Mouse (Mus musculus) gastrocnemius, adult 18-20 months (tissue): Measurements from ENCODE around the gene Zzz3. TPM values are rescaled to one million over a fixed set of nuclear protein-coding genes. Genes with fewer than 3 reads are reported as not detected.

Experiments used
- DNase-seq: peaks from one replicate; pipeline ENCODE4 v3.0.0; 2021; ENCODE audit warnings: low spot score
- total RNA-seq, 2 experiments: library from RNA; stranded (reverse); gene quantifications; 2 replicates each; pipeline ENCODE4 v1.2.3; 2021

Zzz3 gene
- total RNA-seq, 2 experiments from 2014 or later, result 13.4 to 16.5 TPM

GRCm38 (mm10) chr3:152465338-152465737 is 70.1 kb downstream of the Zzz3 start:
- no peak for DNase-seq

- DNase-seq, result no peak
Measured at GRCm38 (mm10) chr3:152466849-152467248, 71.6 kb downstream of the Zzz3 start.

- no peak for DNase-seq
Measured at GRCm38 (mm10) chr3:152467312-152467711, 72.0 kb downstream of the Zzz3 start.

GRCm38 (mm10) chr3:152468032-152468431 is 72.8 kb downstream of the Zzz3 start:
- DNase-seq, result no peak

DNA sequence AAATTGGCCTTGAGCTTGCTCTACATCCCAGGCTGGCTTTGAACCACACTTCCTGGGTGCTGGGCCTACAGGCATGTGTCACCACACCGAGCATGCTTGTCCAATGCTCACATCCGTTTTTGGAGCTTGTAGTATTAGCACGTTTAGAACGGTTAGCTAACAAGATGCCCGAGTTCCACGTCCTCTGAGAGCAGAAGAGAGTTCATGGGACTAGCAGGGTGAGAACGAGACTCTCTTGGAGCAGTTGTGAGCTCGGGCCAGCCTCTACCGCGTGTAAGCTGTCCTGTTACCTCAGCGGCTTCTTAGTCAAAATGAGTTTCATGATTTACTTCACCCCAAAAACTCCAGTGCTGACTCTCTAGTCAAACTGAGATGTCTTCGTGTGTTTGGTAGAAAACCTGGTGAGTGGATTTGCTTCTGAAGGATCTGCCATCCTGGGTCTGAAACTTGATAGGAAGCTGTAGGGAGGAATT is 73.3 kb downstream of the Zzz3 start:
- no peak for DNase-seq

DNA sequence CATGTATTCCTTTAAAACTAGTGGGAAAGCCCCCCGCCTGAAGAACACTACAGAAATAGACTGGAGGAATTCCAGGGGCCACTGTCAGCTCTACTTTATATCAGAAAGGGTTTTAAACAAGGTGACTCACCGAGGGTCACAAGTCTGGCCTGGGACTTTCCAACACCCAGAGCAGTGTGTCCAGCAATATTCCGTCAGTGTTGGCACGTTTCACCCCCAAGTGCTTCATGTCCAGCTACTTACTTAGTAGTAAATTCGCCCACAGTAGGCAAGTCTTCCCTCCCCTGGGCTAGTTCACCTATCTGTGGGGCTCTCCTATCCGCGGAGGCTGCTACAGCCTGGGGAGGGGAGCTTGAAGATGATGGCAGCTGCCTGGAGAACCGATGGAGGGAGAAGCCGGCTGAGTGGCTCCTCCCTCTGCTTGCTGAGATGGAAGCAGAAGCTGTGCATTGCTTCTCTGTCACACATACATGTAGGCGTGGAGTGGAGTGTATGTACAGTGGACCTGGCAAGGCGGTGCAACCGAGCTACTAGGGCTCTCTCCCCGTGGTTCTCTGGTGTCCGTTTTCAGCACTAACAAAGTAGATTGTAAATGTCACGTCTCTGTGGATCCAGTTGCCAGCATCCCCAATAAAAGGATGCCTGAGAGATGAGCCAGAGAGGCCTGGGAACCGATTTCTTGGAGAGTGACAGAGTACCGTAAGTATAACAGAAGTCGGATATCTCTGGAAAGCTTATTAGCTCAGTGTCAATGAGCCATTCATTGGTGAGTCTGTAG is 74.3 kb downstream of the Zzz3 start:
- no peak for DNase-seq

- no peak for DNase-seq
Measured at GRCm38 (mm10) chr3:152470347-152470746, 75.1 kb downstream of the Zzz3 start.

DNA sequence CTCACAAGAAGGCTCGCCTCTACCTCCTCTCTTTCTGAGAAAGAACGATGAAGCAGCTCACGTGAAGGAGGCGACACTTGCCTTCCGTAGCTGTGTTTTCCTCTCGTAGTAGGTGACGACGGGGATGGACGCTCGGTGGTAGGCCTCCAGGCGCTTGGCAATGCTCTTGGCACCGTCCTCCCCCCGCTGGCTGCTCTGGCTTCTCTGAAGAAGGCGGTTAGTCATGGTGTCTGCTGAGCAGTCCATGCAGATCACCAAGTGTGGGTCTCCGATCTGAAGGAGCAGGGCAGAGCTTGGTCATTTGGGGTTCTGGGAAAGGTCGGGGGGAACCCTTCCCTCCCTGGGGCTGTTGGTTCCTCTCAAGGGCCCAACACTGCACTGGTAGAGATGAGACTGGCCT is 77.4 kb downstream of the Zzz3 start:
- no peak for DNase-seq

GRCm38 (mm10) chr3:152474582-152475277 is 79.5 kb downstream of the Zzz3 start:
- peak; percentile 61 for DNase-seq

GRCm38 (mm10) chr3:152475278-152475669 is 80.0 kb downstream of the Zzz3 start:
- no peak for DNase-seq

DNA sequence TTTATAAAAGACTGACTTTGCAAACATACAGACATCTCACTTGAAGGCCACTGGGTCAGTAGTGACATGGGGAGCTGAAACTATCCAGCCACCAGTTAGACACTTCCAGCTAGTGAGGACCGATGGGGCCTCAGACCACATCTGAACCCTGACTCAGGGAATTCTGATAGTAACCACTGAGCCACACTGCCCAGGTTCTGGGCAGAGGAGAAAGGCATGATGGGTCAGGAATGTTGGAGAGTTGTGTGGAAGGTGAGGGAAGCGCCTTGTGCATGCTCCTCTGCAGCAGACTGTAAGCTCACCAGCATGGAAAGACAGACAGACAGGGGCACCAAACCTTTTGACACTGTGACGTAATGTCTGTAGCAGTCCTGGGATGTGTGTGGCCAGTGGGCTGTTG is 80.6 kb downstream of the Zzz3 start:
- no peak for DNase-seq

- DNase-seq, result peak; percentile 73
Measured at GRCm38 (mm10) chr3:152477796-152478527, 82.7 kb downstream of the Zzz3 start.

- peak; percentile 57 for DNase-seq
Measured at GRCm38 (mm10) chr3:152478599-152479435, 83.5 kb downstream of the Zzz3 start.

GRCm38 (mm10) chr3:152480336-152480735 is 85.1 kb downstream of the Zzz3 start:
- DNase-seq, result no peak

DNA sequence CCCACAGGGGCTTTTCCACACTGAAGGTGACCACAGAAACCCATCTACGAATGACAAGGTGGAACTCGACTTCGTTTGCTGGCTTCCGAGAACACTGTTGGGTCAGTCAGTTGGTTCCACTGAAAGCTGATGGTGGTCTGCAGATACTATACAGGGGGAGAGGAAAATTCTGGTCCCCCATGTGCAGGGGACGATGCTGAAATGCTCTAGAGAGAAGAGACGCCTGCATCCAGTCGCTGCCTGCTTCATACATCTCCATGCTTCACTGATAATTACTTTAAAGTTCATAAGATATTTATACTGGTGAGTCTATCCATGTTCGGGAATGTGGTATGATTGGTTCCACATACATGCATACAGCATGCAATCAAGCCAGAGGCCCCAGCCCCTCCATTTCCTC is 86.9 kb downstream of the Zzz3 start:
- DNase-seq, result no peak

DNA sequence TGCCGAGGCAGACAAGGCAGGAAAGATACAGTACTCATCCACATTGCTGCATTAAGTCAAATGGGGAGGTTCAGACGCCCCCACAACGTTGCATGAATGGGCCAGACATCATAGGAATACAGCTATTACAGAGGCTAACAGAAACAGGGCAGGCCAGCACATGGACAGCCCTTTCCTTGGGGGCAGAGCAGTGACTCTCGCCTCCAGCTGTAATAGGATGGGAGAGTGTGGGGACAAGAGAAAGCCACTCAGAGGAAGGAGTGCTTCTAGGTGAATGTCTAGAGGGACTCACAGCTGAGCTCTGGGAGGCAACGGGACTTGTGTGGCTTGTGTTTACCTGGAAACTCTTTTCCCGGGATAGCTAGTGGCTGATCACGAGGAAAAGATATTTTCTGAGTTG is 88.5 kb downstream of the Zzz3 start:
- DNase-seq, result no peak

DNA sequence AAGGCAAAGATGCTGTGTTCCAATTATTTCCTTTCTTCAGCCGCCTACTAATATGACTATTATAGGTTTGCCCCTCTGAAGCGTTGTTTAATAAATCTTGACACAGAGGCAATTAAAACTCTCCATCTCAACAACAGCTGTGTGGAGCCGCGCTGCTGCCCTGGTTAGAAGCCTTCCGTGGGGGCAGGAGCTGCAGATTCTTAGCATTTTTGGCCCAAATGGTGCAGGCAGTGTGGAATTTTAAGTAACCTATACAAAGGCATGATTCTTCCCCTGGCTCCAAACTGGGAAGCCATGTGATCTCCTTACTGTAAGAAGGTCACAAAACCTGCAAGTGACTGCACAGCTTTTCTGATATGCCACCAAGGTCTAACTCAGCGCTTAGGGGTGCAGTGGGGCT is 88.9 kb downstream of the Zzz3 start:
- DNase-seq, result no peak

- DNase-seq, result no peak
Measured at GRCm38 (mm10) chr3:152488964-152489363, 93.7 kb downstream of the Zzz3 start.

DNA sequence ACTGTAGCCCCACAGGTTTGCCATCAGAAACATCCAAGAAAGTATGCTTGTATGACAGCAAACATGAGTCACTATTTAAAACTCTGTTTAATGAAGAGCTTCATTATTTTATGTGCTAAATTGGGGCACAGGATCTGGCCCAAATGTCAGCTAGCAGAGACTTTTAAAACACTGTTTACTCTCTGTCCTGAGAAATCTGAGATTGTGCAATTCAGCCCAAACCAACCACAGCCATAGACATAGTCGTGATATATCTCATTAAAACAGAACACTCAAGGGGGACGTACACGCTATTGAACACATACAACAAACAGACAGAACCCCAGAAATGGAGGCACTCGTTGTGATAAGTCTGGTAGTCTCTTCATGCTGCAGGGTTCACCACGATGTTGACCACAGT is 95.2 kb downstream of the Zzz3 start:
- DNase-seq, result no peak

DNA sequence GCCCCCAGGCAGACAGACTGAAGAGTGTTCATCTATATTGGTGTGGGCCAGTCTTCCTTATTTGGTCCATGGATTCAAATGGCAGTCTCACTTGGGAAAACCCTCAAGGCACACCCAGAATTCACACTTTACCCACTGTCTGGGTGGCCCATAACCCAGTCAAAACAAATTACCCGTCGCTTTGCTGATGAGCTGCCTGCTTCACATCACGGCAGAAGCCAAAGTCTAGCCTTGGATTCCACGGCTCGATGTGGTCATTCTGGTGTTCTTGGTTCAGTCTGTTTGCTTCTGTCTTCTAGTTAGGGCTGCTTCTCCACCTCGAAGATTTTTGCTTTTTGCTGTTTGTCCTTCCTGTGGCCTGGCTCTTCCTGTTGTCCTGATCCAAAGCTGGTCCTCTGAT is 97.0 kb downstream of the Zzz3 start:
- no peak for DNase-seq

DNA sequence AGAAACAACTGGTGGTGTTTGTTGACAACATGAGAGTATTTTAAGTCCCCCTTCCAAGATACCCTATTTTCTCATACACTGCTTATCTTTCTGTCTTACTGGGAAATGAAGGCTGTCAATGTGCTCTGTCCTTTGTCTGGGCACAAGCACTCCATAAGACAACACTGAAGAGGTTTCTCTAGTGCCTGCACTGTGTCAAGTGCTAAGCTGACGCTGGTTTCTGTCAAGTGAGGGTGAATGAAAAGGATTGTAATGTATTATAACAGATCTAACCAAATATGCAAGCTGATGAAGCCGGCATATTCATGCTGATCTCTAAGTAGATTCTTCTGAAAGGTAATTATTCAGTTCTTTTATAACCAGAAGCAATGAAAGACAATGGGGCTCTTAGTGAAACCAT is 98.5 kb downstream of the Zzz3 start:
- no peak for DNase-seq
